Mouse (Mus musculus) limb, embryonic 12.5 days (tissue): ENCODE data around the gene Ern1. TPM values are rescaled to one million over a fixed set of nuclear protein-coding genes. Genes with fewer than 3 reads are reported as not detected.

Experiments used
- ATAC-seq: fragments of 200-750 bp; cut with Nextera tagmentation; 2 replicates; pipeline ENCODE4 v1.8.0; 2017; ENCODE audit warnings: low read depth, moderate TSS enrichment; ENCODE audit not compliant: insufficient number of reproducible peaks, insufficient read depth, low FRiP score, low TSS enrichment
- H3K27ac ChIP-seq: fragments of 300-500 bp; sonication (generic); 2 replicates; pipeline ENCODE4 v1.5.1; 2016; ENCODE audit warnings: mild to moderate bottlenecking, moderate library complexity
- H3K27me3 ChIP-seq: fragments of 300-500 bp; sonication (generic); 2 replicates; pipeline ENCODE4 v1.6.1; 2016; ENCODE audit warnings: mild to moderate bottlenecking, moderate library complexity
- H3K36me3 ChIP-seq: fragments of 300-500 bp; sonication (generic); 2 replicates; pipeline ENCODE4 v1.6.1; 2016; ENCODE audit warnings: mild to moderate bottlenecking, moderate library complexity
- H3K4me1 ChIP-seq: fragments of 300-500 bp; sonication (generic); replicated peaks from 2 replicates; pipeline ENCODE4 v1.6.1; 2016
- H3K4me2 ChIP-seq: fragments of 300-500 bp; sonication (generic); 2 replicates; pipeline ENCODE4 v1.6.1; 2016; ENCODE audit warnings: mild to moderate bottlenecking, moderate library complexity
- H3K4me3 ChIP-seq: fragments of 300-500 bp; sonication (generic); replicated peaks from 2 replicates; pipeline ENCODE4 v1.5.1; 2016; ENCODE audit warnings: mild to moderate bottlenecking
- H3K9ac ChIP-seq: fragments of 300-500 bp; sonication (generic); replicated peaks from 2 replicates; pipeline ENCODE4 v1.6.1; 2016; ENCODE audit warnings: mild to moderate bottlenecking, moderate library complexity
- H3K9me3 ChIP-seq: fragments of 300-500 bp; sonication (generic); 2 replicates; pipeline ENCODE4 v1.6.1; 2016; ENCODE audit warnings: mild to moderate bottlenecking, moderate library complexity
- WGBS: fragments of 180-500 bp; shearing (Covaris S2); methylation state at CpG from one replicate; pipeline ENCODE4 v1.1.7; 2016; 5-methylcytosine and 5-hydroxymethylcytosine counted together
- polyA plus RNA-seq: library from polyadenylated mRNA; unstranded; fragments of >200 nt; fragmentation: Nextera tagmentation; extraction: Ambion mirVana; gene quantifications from 2 replicates; pipeline ENCODE4 v1.2.1, GENCODE M21; 2016

The Ern1 gene
- polyA plus RNA-seq, 1 experiment from 2014 or later: 7.9 TPM

GRCm38 (mm10) chr11:106479619-106480529 is 7.8 kb downstream of the Ern1 start:
- Histone ChIP-seq H3K4me2 (no peak overlapping the region), H3K4me3 (no peak overlapping the region), H3K9me3 (no peaks in the 10 kb centered on the region), H3K27me3 (no peaks in the 10 kb centered on the region), H3K27ac (no peak overlapping the region), H3K9ac (no peak overlapping the region), H3K4me1 (no peaks in the 10 kb centered on the region), H3K36me3 (no peaks in the 10 kb centered on the region)
- WGBS: 82% methylated on average over 9 of the region's 9 CpGs
- no peak for ATAC-seq

- no peaks in the 10 kb centered on the region for H3K4me1 ChIP-seq
- H3K9ac ChIP-seq: no peak overlapping the region
- no peaks in the 10 kb centered on the region for H3K9me3 ChIP-seq
- H3K36me3 ChIP-seq: no peaks in the 10 kb centered on the region
- H3K4me2 ChIP-seq: no peak overlapping the region
- H3K27ac ChIP-seq: no peak overlapping the region
- H3K4me3 ChIP-seq: no peak overlapping the region
- WGBS: 57% methylated on average over 1 of the region's 1 CpGs
- H3K27me3 ChIP-seq: no peaks in the 10 kb centered on the region
- no peak for ATAC-seq
Measured at GRCm38 (mm10) chr11:106478745-106479144, 8.9 kb downstream of the Ern1 start.

- Histone ChIP-seq H3K9me3 (no peaks in the 10 kb centered on the region), H3K4me2 (no peak overlapping the region), H3K9ac (no peak overlapping the region), H3K4me3 (no peak overlapping the region), H3K27ac (no peak overlapping the region), H3K27me3 (no peaks in the 10 kb centered on the region), H3K4me1 (no peaks in the 10 kb centered on the region), H3K36me3 (no peaks in the 10 kb centered on the region)
- WGBS: 90% methylated on average over 4 of the region's 4 CpGs
- no peak for ATAC-seq
Measured at GRCm38 (mm10) chr11:106477505-106478160, 10.0 kb downstream of the Ern1 start.

GRCm38 (mm10) chr11:106475309-106475708 is 12.3 kb downstream of the Ern1 start:
- H3K9me3 ChIP-seq: no peaks in the 10 kb centered on the region
- no peaks in the 10 kb centered on the region for H3K36me3 ChIP-seq
- H3K4me2 ChIP-seq: no peak overlapping the region
- ATAC-seq: no peak
- H3K4me1 ChIP-seq: peaks cover 8% of the 10 kb centered on the region
- no peak overlapping the region for H3K4me3 ChIP-seq
- no peaks in the 10 kb centered on the region for H3K27me3 ChIP-seq
- 82% methylated on average over 1 of the region's 1 CpGs for WGBS
- H3K9ac ChIP-seq: no peak overlapping the region
- no peak overlapping the region for H3K27ac ChIP-seq

- no peak for ATAC-seq
- H3K9me3 ChIP-seq: no peaks in the 10 kb centered on the region
- H3K36me3 ChIP-seq: no peaks in the 10 kb centered on the region
- WGBS: 96% methylated on average over 1 of the region's 1 CpGs
- no peaks in the 10 kb centered on the region for H3K27me3 ChIP-seq
- H3K27ac ChIP-seq: no peak overlapping the region
- no peak overlapping the region for H3K4me3 ChIP-seq
- H3K4me2 ChIP-seq: no peak overlapping the region
- no peak overlapping the region for H3K9ac ChIP-seq
- H3K4me1 ChIP-seq: peaks cover 12% of the 10 kb centered on the region
Measured at GRCm38 (mm10) chr11:106471629-106472028, 16.0 kb downstream of the Ern1 start.

GRCm38 (mm10) chr11:106468509-106468908 is 19.1 kb downstream of the Ern1 start:
- H3K9ac ChIP-seq: no peak overlapping the region
- no peak overlapping the region for H3K4me2 ChIP-seq
- no peak for ATAC-seq
- 100% methylated on average over 1 of the region's 1 CpGs for WGBS
- no peaks in the 10 kb centered on the region for H3K36me3 ChIP-seq
- H3K4me1 ChIP-seq: peaks cover 27% of the 10 kb centered on the region
- H3K27ac ChIP-seq: no peak overlapping the region
- no peaks in the 10 kb centered on the region for H3K27me3 ChIP-seq
- no peaks in the 10 kb centered on the region for H3K9me3 ChIP-seq
- no peak overlapping the region for H3K4me3 ChIP-seq

- Histone ChIP-seq H3K27ac (no peak overlapping the region), H3K36me3 (no peaks in the 10 kb centered on the region), H3K4me2 (no peak overlapping the region), H3K27me3 (no peaks in the 10 kb centered on the region), H3K4me1 (peaks cover 26% of the 10 kb centered on the region), H3K9me3 (no peaks in the 10 kb centered on the region), H3K9ac (no peak overlapping the region), H3K4me3 (no peak overlapping the region)
- 80% methylated on average over 4 of the region's 4 CpGs for WGBS
- ATAC-seq: no peak
Measured at GRCm38 (mm10) chr11:106465932-106466331, 21.7 kb downstream of the Ern1 start.

GRCm38 (mm10) chr11:106465545-106465903 is 22.1 kb downstream of the Ern1 start:
- no peaks in the 10 kb centered on the region for H3K36me3 ChIP-seq
- no peak overlapping the region for H3K27ac ChIP-seq
- no peaks in the 10 kb centered on the region for H3K9me3 ChIP-seq
- no peaks in the 10 kb centered on the region for H3K27me3 ChIP-seq
- H3K4me1 ChIP-seq: peaks cover 22% of the 10 kb centered on the region
- no peak for ATAC-seq
- no peak overlapping the region for H3K4me3 ChIP-seq
- 93% methylated on average over 1 of the region's 1 CpGs for WGBS
- H3K9ac ChIP-seq: no peak overlapping the region
- no peak overlapping the region for H3K4me2 ChIP-seq

GRCm38 (mm10) chr11:106464681-106465544 is 22.7 kb downstream of the Ern1 start:
- Histone ChIP-seq H3K27me3 (no peaks in the 10 kb centered on the region), H3K9me3 (no peaks in the 10 kb centered on the region), H3K4me2 (no peak overlapping the region), H3K9ac (no peak overlapping the region), H3K27ac (no peak overlapping the region), H3K4me1 (peaks cover 22% of the 10 kb centered on the region), H3K36me3 (no peaks in the 10 kb centered on the region), H3K4me3 (no peak overlapping the region)
- no peak for ATAC-seq
- WGBS: 63% methylated on average over 4 of the region's 4 CpGs

- ATAC-seq: no peak
- Histone ChIP-seq H3K4me1 (peaks cover 22% of the 10 kb centered on the region), H3K27ac (no peak overlapping the region), H3K4me2 (no peak overlapping the region), H3K27me3 (no peaks in the 10 kb centered on the region), H3K9ac (no peak overlapping the region), H3K36me3 (no peaks in the 10 kb centered on the region), H3K4me3 (no peak overlapping the region), H3K9me3 (no peaks in the 10 kb centered on the region)
- 81% methylated on average over 5 of the region's 5 CpGs for WGBS
Measured at GRCm38 (mm10) chr11:106463845-106464244, 23.8 kb downstream of the Ern1 start.

GRCm38 (mm10) chr11:106462309-106462708 is 25.3 kb downstream of the Ern1 start:
- ATAC-seq: no peak
- no peaks in the 10 kb centered on the region for H3K36me3 ChIP-seq
- no peak overlapping the region for H3K27ac ChIP-seq
- no peak overlapping the region for H3K9ac ChIP-seq
- peaks cover 17% of the 10 kb centered on the region for H3K4me1 ChIP-seq
- H3K27me3 ChIP-seq: no peaks in the 10 kb centered on the region
- no peak overlapping the region for H3K4me2 ChIP-seq
- 69% methylated on average over 3 of the region's 3 CpGs for WGBS
- no peaks in the 10 kb centered on the region for H3K9me3 ChIP-seq
- no peak overlapping the region for H3K4me3 ChIP-seq
